Mouse (Mus musculus) MEL (cell line): ENCODE measurements around the gene Gpn1. TPM values are rescaled to one million over a fixed set of nuclear protein-coding genes. Genes with fewer than 3 reads are reported as not detected.
A peak's percentile ranks its signal among the peaks of the same experiment; 100 is the strongest.

Experiments
- DNase-seq: peaks from one replicate; pipeline ENCODE4 v3.0.0; 2011; ENCODE audit warnings: low read depth, low spot score
- H3K27ac ChIP-seq: 2 replicates; pipeline ENCODE4 v1.5.1; 2012; ENCODE audit warnings: low read depth, mild to moderate bottlenecking, control low read depth, low read length, moderate library complexity; ENCODE audit not compliant: control insufficient read depth
- H3K27me3 ChIP-seq, 2 experiments: fragments of 150-350 bp in 1 of 2; sonication (generic) in 1 of 2; 2 replicates each; pipeline ENCODE4 v1.6.1; 2012; ENCODE audit warnings: low read length in 2 of 2, mild to moderate bottlenecking in 2 of 2, improper control_type of control experiment in 1 of 2, moderate library complexity in 1 of 2; ENCODE audit not compliant: insufficient read depth in 2 of 2, control insufficient read depth in 1 of 2
- H3K36me3 ChIP-seq, 2 experiments: 2 replicates each; pipeline ENCODE4 v1.6.1; 2012 to 2014; ENCODE audit warnings: low read length in 2 of 2, improper control_type of control experiment in 1 of 2, inconsistent platforms in 1 of 2, mild to moderate bottlenecking in 1 of 2; ENCODE audit not compliant: insufficient read depth in 2 of 2, control insufficient read depth in 1 of 2
- H3K4me1 ChIP-seq, 2 experiments: fragments of 150-350 bp in 1 of 2; sonication (generic) in 1 of 2; 2 replicates each; pipeline ENCODE4 v1.6.1; 2012; ENCODE audit warnings: low read length in 2 of 2, improper control_type of control experiment in 1 of 2, mild to moderate bottlenecking in 1 of 2; ENCODE audit not compliant: insufficient read depth in 2 of 2, control insufficient read depth in 1 of 2
- H3K4me3 ChIP-seq, 2 experiments: fragments of 150-350 bp in 1 of 2; sonication (generic) in 1 of 2; 2 replicates each; pipeline ENCODE4 v1.5.1; 2012; ENCODE audit warnings: low read depth in 2 of 2, low read length in 2 of 2, mild to moderate bottlenecking in 2 of 2, moderate library complexity in 2 of 2, control low read depth in 1 of 2, improper control_type of control experiment in 1 of 2; ENCODE audit not compliant: control insufficient read depth in 1 of 2, insufficient read depth in 1 of 2
- H3K79me2 ChIP-seq: 2 replicates; pipeline ENCODE4 v1.6.1; 2012; ENCODE audit warnings: mild to moderate bottlenecking, low read length, moderate library complexity; ENCODE audit not compliant: control insufficient read depth, poor library complexity, insufficient read depth
- H3K9ac ChIP-seq: 2 replicates; pipeline ENCODE4 v1.6.1; 2012; ENCODE audit warnings: low read depth, mild to moderate bottlenecking, control low read depth, low read length, moderate library complexity; ENCODE audit not compliant: control insufficient read depth, poor library complexity, severe bottlenecking
- H3K9me3 ChIP-seq: fragments of 150-350 bp; sonication (generic); replicated peaks from 2 replicates; pipeline ENCODE4 v1.6.1; 2012; ENCODE audit warnings: mild to moderate bottlenecking, low read length, improper control_type of control experiment, moderate library complexity; ENCODE audit not compliant: insufficient read depth
- CHD1 ChIP-seq: IDR thresholded peaks from 2 replicates; pipeline ENCODE4 v1.6.1; 2012; ENCODE audit warnings: low read depth, mild to moderate bottlenecking, inconsistent platforms, low read length, improper control_type of control experiment
- CHD2 ChIP-seq: IDR thresholded peaks from 2 replicates; pipeline ENCODE4 v1.6.1; 2011; ENCODE audit warnings: low read length, improper control_type of control experiment
- ELF1 ChIP-seq: IDR thresholded peaks from 2 replicates; pipeline ENCODE4 v1.6.1; 2014; ENCODE audit warnings: low read depth, mild to moderate bottlenecking, inconsistent platforms, low read length, improper control_type of control experiment, moderate library complexity
- ETS1 ChIP-seq: IDR thresholded peaks from 2 replicates; pipeline ENCODE4 v1.6.1; 2012; ENCODE audit warnings: low read depth, mild to moderate bottlenecking, inconsistent platforms, low read length, improper control_type of control experiment, moderate library complexity
- GABPA ChIP-seq: IDR thresholded peaks from 2 replicates; pipeline ENCODE4 v1.6.1; 2012; ENCODE audit warnings: low read depth, mild to moderate bottlenecking, inconsistent platforms, low read length, improper control_type of control experiment, moderate library complexity
- GATA1 ChIP-seq: IDR thresholded peaks from 2 replicates; pipeline ENCODE4 v1.6.1; 2011; ENCODE audit warnings: low read depth, low read length, improper control_type of control experiment
- HCFC1 ChIP-seq: IDR thresholded peaks from 2 replicates; pipeline ENCODE4 v1.6.1; 2012; ENCODE audit warnings: low read depth, mild to moderate bottlenecking, inconsistent platforms, low read length, improper control_type of control experiment, moderate library complexity
- JUND ChIP-seq: IDR thresholded peaks from 2 replicates; pipeline ENCODE4 v1.6.1; 2011; ENCODE audit warnings: low read depth, mild to moderate bottlenecking, improper control_type of control experiment, low read length
- KAT2A ChIP-seq: conservative IDR thresholded peaks from 2 replicates; pipeline ENCODE4 v1.6.1; 2012; ENCODE audit warnings: low read depth, low read length, improper control_type of control experiment, inconsistent platforms
- MAFK ChIP-seq: IDR thresholded peaks from 2 replicates; pipeline ENCODE4 v1.6.1; 2011; ENCODE audit warnings: low read depth, mild to moderate bottlenecking, low read length, improper control_type of control experiment, borderline replicate concordance
- MAX ChIP-seq: IDR thresholded peaks from 2 replicates; pipeline ENCODE4 v1.6.1; 2011; ENCODE audit warnings: low read length, improper control_type of control experiment
- MAZ ChIP-seq: IDR thresholded peaks from 2 replicates; pipeline ENCODE4 v1.6.1; 2012; ENCODE audit warnings: low read depth, mild to moderate bottlenecking, inconsistent platforms, low read length, improper control_type of control experiment
- MXI1 ChIP-seq: IDR thresholded peaks from 2 replicates; pipeline ENCODE4 v1.6.1; 2011; ENCODE audit warnings: mild to moderate bottlenecking, low read depth, low read length, improper control_type of control experiment
- MYC ChIP-seq: IDR thresholded peaks from 2 replicates; pipeline ENCODE4 v1.6.1; 2011; ENCODE audit warnings: low read depth, mild to moderate bottlenecking, low read length, improper control_type of control experiment, moderate library complexity
- NELFE ChIP-seq: IDR thresholded peaks from 2 replicates; pipeline ENCODE4 v1.6.1; 2011; ENCODE audit warnings: low read depth, low read length, improper control_type of control experiment
- POLR2A ChIP-seq, 2 experiments: IDR thresholded peaks; 2 replicates each; pipeline ENCODE4 v1.6.1; 2011 to 2012; ENCODE audit warnings: low read length in 2 of 2, mild to moderate bottlenecking in 2 of 2, control low read depth in 1 of 2, improper control_type of control experiment in 1 of 2, low read depth in 1 of 2, moderate library complexity in 1 of 2; ENCODE audit not compliant: control insufficient read depth in 1 of 2, insufficient read depth in 1 of 2, poor library complexity in 1 of 2
- POLR2AphosphoS2 ChIP-seq: IDR thresholded peaks from 2 replicates; pipeline ENCODE4 v1.6.1; 2011; ENCODE audit warnings: low read length, improper control_type of control experiment
- RAD21 ChIP-seq: IDR thresholded peaks from 2 replicates; pipeline ENCODE4 v1.6.1; 2011; ENCODE audit warnings: mild to moderate bottlenecking, low read depth, low read length, improper control_type of control experiment
- SIN3A ChIP-seq: IDR thresholded peaks from 2 replicates; pipeline ENCODE4 v1.6.1; 2012; ENCODE audit warnings: low read length, improper control_type of control experiment, inconsistent platforms
- SMC3 ChIP-seq: IDR thresholded peaks from 2 replicates; pipeline ENCODE4 v1.6.1; 2011; ENCODE audit warnings: low read depth, low read length, improper control_type of control experiment
- TAL1 ChIP-seq: IDR thresholded peaks from 2 replicates; pipeline ENCODE4 v1.6.1; 2012; ENCODE audit warnings: mild to moderate bottlenecking, inconsistent platforms, low read length, moderate library complexity, mixed read lengths
- TBP ChIP-seq: IDR thresholded peaks from 2 replicates; pipeline ENCODE4 v1.8.0; 2011; ENCODE audit warnings: low read depth, low read length, improper control_type of control experiment
- TCF12 ChIP-seq: IDR thresholded peaks from 2 replicates; pipeline ENCODE4 v1.6.1; 2014; ENCODE audit warnings: low read depth, mild to moderate bottlenecking, inconsistent platforms, low read length, improper control_type of control experiment, moderate library complexity
- UBTF ChIP-seq: IDR thresholded peaks from 2 replicates; pipeline ENCODE4 v1.6.1; 2012; ENCODE audit warnings: low read depth, mild to moderate bottlenecking, inconsistent platforms, low read length, improper control_type of control experiment, moderate library complexity, borderline replicate concordance; ENCODE audit not compliant: insufficient read depth
- USF1 ChIP-seq: IDR thresholded peaks from 2 replicates; pipeline ENCODE4 v1.6.1; 2014; ENCODE audit warnings: low read depth, mild to moderate bottlenecking, inconsistent platforms, low read length, improper control_type of control experiment, moderate library complexity
- ZMIZ1 ChIP-seq: IDR thresholded peaks from 2 replicates; pipeline ENCODE4 v1.6.1; 2012; ENCODE audit warnings: low read depth, mild to moderate bottlenecking, inconsistent platforms, low read length, improper control_type of control experiment, moderate library complexity
- ZNF384 ChIP-seq: IDR thresholded peaks from 2 replicates; pipeline ENCODE4 v1.6.1; 2012; ENCODE audit warnings: low read depth, mild to moderate bottlenecking, inconsistent platforms, low read length, improper control_type of control experiment
- polyA plus RNA-seq, 2 experiments: library from polyadenylated mRNA; stranded (reverse) in 1 of 2; unstranded in 1 of 2; fragments of >175 nt in 1 of 2; fragments of >200 nt in 1 of 2; gene quantifications; 2 replicates each; pipeline versions ENCODE4 v1.2.1 to v1.2.4; 2012; ENCODE audit warnings: low replicate concordance in 2 of 2, low read depth in 1 of 2; ENCODE audit not compliant: insufficient read length in 2 of 2, insufficient read depth in 1 of 2, missing spikeins in 1 of 2
- total RNA-seq: library from RNA; depleted of rRNA; stranded (reverse); fragments of 300-350 nt; gene quantifications from 2 replicates; pipeline ENCODE4 v1.2.3, GENCODE M21; 2012

Gene Gpn1
- total and polyA plus RNA-seq, 3 experiments = 75.6 to 125 TPM; not detected in 1

- TF ChIP-seq ETS1 = no peak
Observed at GRCm38 (mm10) chr5:31512481-31512880, 17.9 kb downstream of the Gpn1 start (continued).

GRCm38 (mm10) chr5:31520556-31520955, 26.0 kb downstream of the Gpn1 start:
- no peak overlapping the region for H3K4me3 ChIP-seq
- H3K9me3 ChIP-seq = no peaks in the 10 kb centered on the region
- H3K9ac ChIP-seq = no peak overlapping the region
- H3K79me2 ChIP-seq = no peaks in the 10 kb centered on the region; the same call in 1 of the 2 replicates
- H3K27me3 ChIP-seq = no peaks in the 10 kb centered on the region
- DNase-seq = no peak
- H3K36me3 ChIP-seq = peaks cover under 1 to 8% of the 10 kb centered on the region in 2 experiments
- peaks cover 0 to 2% of the 10 kb centered on the region in 2 experiments; a peak in 2 of 4 replicates for H3K4me1 ChIP-seq
- TF ChIP-seq HCFC1 (no peak), RAD21 (no peak), GABPA (no peak), SIN3A (no peak), MYC (no peak)
- H3K27ac ChIP-seq = no peak overlapping the region

GRCm38 (mm10) chr5:31526354-31527116, 32.0 kb downstream of the Gpn1 start, which contains the start of gene Slc4a1ap:
Gene Slc4a1ap (plus strand): TSS chr5:31526995.
- peaks cover 0 to 11% of the 10 kb centered on the region in 2 experiments; a peak in 3 of 4 replicates for H3K4me1 ChIP-seq
- H3K27me3 ChIP-seq = no peaks in the 10 kb centered on the region
- no peak for TF ChIP-seq GABPA
- no peak for TF ChIP-seq SMC3
- TF ChIP-seq POLR2AphosphoS2 = peak; percentile 70; the same call in 1 of the 2 replicates
- TF ChIP-seq TCF12 = peak; percentile 50; the same call in 1 of the 2 replicates
- peak; percentile 77 for TF ChIP-seq NELFE
- TF ChIP-seq ZNF384 = no peak
- peak; percentile 54; the same call in 1 of the 2 replicates for TF ChIP-seq JUND
- peak; percentile 91 for TF ChIP-seq TBP
- peak; percentile 5; the same call in 1 of the 2 replicates for TF ChIP-seq MAZ
- TF ChIP-seq POLR2A (IDR thresholded peaks at IDR 0.05; ENCODE audit: control insufficient read depth in 1 of 2, insufficient read depth in 1 of 2, low read depth in 1 of 2, low read length in 2 of 2, poor library complexity in 1 of 2) = peak; percentile 74 to 91
- 0 out of 2 replicates have a peak, but pooled peaks have one; percentile 56 for TF ChIP-seq UBTF
- 0 out of 2 replicates have a peak, but pooled peaks have one; percentile 23 for TF ChIP-seq GATA1
- TF ChIP-seq ZMIZ1 = no peak
- TF ChIP-seq MYC = no peak
- TF ChIP-seq SIN3A = peak; percentile 80
- no peak for TF ChIP-seq USF1
- peak; percentile 88 for TF ChIP-seq KAT2A
- TF ChIP-seq ELF1 = peak; percentile 74
- TF ChIP-seq MAFK = no peak
- peak; percentile 89 for TF ChIP-seq CHD2
- peak; percentile 92 for TF ChIP-seq HCFC1
- TF ChIP-seq MXI1 = peak; percentile 73
- no peak for TF ChIP-seq TAL1
- TF ChIP-seq CHD1 = 0 out of 2 replicates have a peak, but pooled peaks have one; percentile 46
- no peak for TF ChIP-seq MAX
- H3K9ac ChIP-seq = peak within 1 kb of the TSS; percentile 84
- peak within 1 kb of the TSS; percentile 81 to 96 for H3K4me3 ChIP-seq
- DNase-seq = peak; percentile 95
- H3K36me3 ChIP-seq = peaks cover 8 to 19% of the 10 kb centered on the region in 2 experiments
- H3K79me2 ChIP-seq = peaks cover 13% of the 10 kb centered on the region
- peak within 1 kb of the TSS; percentile 88 for H3K27ac ChIP-seq
- no peaks in the 10 kb centered on the region for H3K9me3 ChIP-seq
